Mouse (Mus musculus) left cerebral cortex, adult 2 months (tissue): ENCODE measurements around the gene 1700030K09Rik. TPM values are rescaled to one million over a fixed set of nuclear protein-coding genes. Genes with fewer than 3 reads are reported as not detected.

Source experiments
- DNase-seq, 2 experiments: peaks; one replicate each; pipeline ENCODE4 v3.0.0; 2021 to 2022; ENCODE audit warnings: low spot score in 2 of 2, mixed read lengths in 1 of 2; ENCODE audit errors: extremely low spot score in 1 of 2
- H3K27ac ChIP-seq: fragments of 200-600 bp; 2 replicates; pipeline ENCODE4 v1.8.1; 2022
- H3K4me3 ChIP-seq: fragments of 200-600 bp; 2 replicates; pipeline ENCODE4 v1.8.1; 2022
- CTCF ChIP-seq: fragments of 200-600 bp; IDR thresholded peaks from 2 replicates; pipeline ENCODE4 v1.8.1; 2022; ENCODE audit warnings: antibody characterized with exemption, mild to moderate bottlenecking, moderate library complexity
- intact Hi-C: fragments of 180-260 bp; cut with DNase I; formaldehyde crosslinking; loops from one replicate; pipeline ENCODE4 v1.15.1; 2025
- total RNA-seq, 2 experiments: library from RNA; stranded (reverse); gene quantifications; 2 replicates each; pipeline ENCODE4 v1.2.3; 2021

1700030K09Rik gene
- total RNA-seq, 2 experiments from 2014 or later: 14.8 to 15.6 TPM

DNA sequence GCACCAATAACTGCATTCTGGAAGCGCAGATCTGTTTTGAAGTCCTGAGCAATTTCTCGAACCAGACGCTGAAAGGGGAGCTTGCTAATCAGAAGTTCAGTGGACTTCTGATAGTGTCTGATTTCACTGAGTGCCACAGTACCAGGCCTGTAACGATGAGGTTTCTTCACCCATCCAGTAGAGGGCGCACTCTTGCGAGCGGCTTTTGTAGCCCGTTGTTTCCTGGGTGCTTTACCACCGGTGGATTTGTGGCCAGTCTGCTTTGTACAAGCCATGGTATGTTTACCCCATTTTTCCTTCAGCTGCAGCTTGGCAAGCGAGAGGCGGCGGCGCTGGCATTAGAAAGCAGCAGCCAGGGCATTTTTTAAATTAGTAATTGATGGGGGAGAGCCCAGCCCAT lies 14.0 kb upstream of the 1700030K09Rik start:
- H3K27ac ChIP-seq: no peak overlapping the region
- peak; percentile 54 for TF ChIP-seq CTCF
- no peak for DNase-seq
- no peak overlapping the region for H3K4me3 ChIP-seq
- intact Hi-C loops: no loop called here

DNA sequence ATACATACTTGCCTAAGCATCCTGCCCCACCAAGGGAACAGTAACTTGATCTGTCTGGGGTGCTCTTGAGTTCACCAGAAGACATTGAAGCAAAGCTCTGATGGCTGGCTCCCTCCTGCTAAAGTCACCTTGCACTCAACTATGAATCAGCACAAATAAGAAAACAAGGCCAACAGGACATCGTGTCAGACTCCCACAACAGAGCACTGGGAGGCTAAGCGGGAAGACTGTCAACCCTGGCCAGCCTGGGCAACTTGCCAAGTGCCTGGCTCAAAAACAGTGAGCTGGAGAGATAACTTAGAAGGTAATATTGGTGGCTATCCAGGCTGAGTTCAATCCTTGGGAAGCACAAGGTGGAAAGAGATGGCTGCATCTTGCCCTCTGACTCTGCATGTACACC lies 8.7 kb upstream of the 1700030K09Rik start:
- Histone ChIP-seq H3K27ac (no peak overlapping the region), H3K4me3 (no peak overlapping the region)
- intact Hi-C loops: no loop called here
- no peak for DNase-seq
- no peak for TF ChIP-seq CTCF

DNA sequence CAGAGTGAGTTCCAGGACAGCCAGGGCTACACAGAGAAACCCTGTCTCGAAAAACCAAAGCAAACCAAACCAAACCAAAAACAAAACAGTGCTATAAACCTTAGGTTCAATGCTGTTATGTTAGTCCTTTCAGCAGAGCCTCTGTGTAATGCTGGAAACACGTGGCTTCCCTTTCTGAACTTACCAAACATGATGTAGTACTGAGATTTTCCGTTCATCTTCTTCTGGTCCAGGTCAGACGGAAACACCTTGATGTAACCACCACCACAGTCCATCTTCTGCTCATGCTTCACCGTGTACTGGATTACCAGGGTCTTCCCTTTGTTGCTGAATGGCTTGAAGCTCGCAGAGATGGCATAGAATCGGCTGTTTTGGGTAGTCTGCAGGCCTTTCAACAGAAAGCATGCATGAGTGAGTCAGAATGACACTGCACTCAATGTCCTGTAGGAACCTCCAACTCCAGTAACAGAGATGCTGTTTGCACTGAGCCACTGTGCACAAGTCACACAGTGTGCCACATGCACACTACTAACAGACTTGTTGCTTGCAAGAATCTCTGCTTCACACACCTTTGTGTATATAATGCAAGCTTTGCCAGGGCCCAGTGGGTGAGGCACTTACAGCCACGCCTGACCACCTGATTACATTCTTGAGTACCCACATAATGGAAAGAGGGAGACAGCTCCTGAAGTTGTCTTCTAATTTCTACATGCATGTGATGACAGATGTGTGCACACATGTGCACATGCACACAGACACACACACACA lies 5.2 kb upstream of the 1700030K09Rik start:
- TF ChIP-seq CTCF: no peak
- H3K27ac ChIP-seq: no peak overlapping the region
- intact Hi-C loops: no loop called here
- no peak for DNase-seq
- no peak overlapping the region for H3K4me3 ChIP-seq

DNA sequence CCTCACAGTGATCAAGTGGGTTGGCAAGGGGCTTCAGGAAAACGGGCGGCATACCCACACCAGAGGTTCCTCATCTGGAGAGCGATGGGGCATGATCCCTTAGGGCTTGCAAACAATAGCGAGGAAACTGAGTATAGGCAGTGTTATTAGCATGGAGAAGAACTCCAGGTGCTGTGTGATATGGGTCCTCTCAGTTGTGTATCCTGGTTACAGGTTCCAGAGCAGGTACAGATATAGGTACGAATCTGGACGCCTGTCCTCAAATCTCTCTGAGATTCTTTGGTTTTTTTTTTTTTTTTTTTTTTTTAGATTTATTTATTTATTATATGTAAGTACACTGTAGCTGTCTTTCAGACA lies 292 bp downstream of the 1700030K09Rik start:
- TF ChIP-seq CTCF: no peak
- H3K27ac ChIP-seq: peak overlapping the region; percentile 70
- peak overlapping the region; percentile 56 for H3K4me3 ChIP-seq
- DNase-seq: no peak
- intact Hi-C loops: no loop called here

DNA sequence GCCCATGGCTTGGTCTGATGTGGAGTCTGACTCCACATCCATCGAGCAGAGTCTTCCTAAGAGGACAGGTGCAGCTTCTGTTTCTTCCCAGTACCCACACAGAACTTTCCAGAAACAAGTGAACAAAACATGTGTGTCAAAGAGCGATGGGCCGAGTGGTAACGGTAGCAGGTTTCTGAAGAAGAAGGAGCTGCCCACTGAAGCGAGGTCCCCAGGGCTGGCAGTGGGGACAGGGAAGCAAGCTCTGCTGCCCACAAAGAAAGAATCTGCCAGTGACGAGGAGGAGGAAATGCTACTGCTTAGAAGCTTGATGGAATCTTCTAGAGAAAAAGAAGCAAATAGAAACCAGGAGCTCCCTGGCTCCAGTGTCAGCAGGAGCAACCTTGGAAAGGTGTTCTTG lies 1.4 kb downstream of the 1700030K09Rik start:
- intact Hi-C loops: no loop called here
- no peak for DNase-seq
- H3K27ac ChIP-seq: no peak overlapping the region
- TF ChIP-seq CTCF: no peak
- no peak overlapping the region for H3K4me3 ChIP-seq

DNA sequence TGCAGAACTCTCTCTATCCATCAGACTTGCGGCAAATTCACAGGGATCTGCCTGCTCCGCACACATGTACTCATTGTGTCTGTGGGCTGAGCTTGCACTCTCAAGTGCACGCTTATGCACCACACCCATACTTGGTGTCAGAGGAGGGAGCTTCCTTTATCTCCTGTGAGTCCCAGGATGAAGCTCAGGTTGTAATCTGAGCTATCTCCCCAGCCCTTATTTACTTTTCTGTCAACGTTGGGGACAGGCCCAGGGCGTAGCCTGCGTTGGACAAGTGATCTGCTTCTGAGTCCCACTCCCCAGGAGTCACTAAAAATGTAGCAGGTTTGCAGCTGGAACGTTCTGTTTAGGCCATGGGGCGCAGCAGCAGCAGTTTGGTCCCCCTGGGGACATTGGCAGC lies 7.8 kb downstream of the 1700030K09Rik start:
- intact Hi-C loops: no loop called here
- no peak for TF ChIP-seq CTCF
- H3K27ac ChIP-seq: no peak overlapping the region
- DNase-seq: no peak
- H3K4me3 ChIP-seq: no peak overlapping the region

DNA sequence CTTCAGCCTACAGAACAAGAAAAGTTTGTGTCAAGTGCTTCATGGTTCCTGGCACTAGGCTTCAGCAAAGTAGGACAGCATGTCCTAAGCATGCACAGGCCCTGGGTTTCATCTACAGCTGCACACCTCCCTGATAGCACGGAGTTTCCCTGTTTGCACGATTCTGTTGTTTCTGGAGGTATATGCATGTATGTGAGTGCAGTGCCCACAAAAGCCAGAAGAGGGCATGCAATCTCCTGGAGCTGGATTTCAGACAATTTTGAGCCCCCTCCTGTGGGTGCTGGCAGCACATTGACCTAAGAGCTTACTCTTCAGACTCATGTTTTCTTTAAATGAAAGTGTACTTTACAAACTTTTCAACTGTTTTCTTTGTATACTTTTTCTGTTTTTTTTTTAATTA lies 10.2 kb downstream of the 1700030K09Rik start:
- no peak; the same call in 1 of the 2 replicates for TF ChIP-seq CTCF
- Histone ChIP-seq H3K4me3 (no peak overlapping the region), H3K27ac (no peak overlapping the region)
- DNase-seq: no peak
- intact Hi-C loops: no loop called here

DNA sequence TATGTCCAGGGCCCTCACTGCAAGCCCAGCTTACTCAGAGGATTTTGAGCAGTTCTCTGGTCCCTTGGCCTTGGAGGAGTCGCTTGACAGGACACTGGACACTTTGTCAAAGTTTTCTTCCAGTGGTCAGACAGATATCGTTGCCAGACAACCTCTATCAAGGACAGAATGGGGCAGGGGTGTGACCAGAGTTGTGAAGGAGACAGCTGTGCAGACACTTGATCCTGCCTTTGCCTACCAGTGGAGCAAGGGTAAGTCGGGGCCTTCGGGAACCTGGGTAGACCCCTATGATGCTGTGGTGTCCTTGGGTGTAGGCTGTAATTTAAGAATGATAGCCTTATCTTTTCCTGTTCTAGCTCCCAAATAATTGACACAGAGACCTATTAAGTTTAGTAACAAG lies 11.6 kb downstream of the 1700030K09Rik start:
- TF ChIP-seq CTCF: no peak
- Histone ChIP-seq H3K27ac (no peak overlapping the region), H3K4me3 (no peak overlapping the region)
- no peak for DNase-seq
- intact Hi-C loops: no loop called here

DNA sequence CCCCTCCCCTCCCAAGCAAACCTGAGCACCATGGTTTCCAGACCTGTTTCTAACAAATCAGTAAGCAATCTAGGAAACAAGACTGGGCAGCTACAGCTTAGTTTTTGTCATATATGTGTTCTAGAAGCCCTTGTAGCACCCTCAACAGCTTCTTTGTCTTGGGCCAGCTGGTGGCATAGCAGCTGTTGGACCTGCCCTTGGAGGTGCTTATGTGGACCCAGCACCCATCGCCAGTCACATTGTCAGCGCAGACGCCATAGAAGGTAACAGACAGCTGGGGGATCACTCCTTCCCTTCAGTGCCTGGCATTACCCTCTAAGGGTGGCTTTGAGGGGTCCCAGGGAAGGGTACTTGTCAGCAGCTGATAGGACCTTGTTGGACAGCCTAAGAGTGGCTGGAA lies 14.1 kb downstream of the 1700030K09Rik start:
- no peak for TF ChIP-seq CTCF

DNA sequence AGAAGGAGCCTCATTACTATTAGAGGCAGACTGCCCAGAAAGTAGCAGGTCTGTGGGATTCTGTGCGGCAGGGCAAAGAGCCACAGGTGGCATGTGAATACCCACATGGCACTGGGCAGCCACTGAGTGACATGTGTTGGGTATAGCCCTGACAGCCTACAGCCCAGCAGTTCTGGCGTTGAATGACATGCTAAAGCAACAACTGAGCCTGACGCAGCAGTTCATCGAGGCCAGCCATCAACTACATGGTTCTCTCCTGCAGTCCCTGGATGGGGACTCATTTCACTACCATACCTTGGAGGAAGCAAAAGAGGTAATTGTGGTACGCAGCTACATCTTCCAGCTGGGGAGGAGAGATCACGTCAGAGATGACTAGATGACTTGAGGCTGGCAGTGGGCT lies 14.8 kb downstream of the 1700030K09Rik start:
- Histone ChIP-seq H3K27ac (no peak overlapping the region), H3K4me3 (no peak overlapping the region)
- no peak for DNase-seq
- intact Hi-C loops: no loop called here
- TF ChIP-seq CTCF: no peak

More for the DNA sequence above, 14.1 kb downstream of the 1700030K09Rik start:
- intact Hi-C loops: no loop called here
- H3K27ac ChIP-seq: no peak overlapping the region
- no peak overlapping the region for H3K4me3 ChIP-seq
- DNase-seq: no peak

DNA sequence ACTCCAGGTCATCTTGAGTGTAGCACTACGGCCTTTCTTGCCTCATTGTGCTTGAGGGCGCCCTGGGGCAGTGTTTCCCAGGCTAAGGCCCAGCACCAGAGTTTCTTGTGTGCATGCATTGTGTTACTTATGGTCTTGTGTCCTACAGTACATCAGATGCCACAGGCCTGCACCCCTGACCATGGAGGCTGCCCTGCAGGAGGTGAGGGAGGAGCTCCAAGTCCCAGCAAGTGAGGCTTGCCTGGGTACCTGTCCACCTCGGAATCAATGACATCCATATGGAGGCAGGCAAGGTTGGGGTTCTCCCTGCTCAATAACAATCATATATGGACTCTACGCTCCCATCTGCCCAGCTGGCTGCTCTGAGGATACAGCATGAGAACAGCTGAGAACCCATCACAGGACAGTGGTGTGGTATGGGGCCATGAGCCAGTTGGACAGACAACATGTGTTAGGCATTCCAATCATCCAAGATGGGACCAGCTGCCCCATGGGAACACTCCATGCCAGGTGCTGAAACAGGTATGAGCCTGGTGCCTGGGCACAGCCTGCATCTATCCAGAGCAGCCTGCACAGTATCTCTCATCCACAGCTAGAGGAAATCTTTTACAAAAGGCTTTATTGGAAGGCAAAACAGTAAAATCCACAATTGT lies 16.3 kb downstream of the 1700030K09Rik start:
- intact Hi-C loops: no loop called here
- no peak for DNase-seq

DNA sequence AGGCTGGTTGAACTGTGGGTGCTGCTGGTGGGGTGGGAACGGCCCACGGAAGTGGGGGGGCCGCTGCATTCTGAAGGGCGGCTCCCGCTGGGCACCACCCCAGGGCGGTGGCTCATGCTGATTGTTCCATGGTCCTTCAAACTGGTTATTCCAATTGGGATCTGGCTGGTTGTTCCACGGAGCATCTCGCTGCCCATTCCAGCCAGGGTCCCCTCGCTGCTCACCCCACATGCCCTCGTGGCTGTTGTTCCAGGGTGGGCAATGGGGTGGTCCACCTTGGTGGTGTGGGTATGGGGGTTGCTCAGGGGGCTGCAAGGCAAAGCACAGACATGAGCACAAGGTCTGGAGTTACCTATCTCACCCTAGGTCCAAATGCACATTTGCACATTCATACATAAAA lies 20.5 kb downstream of the 1700030K09Rik start:
- no peak overlapping the region for H3K27ac ChIP-seq
- DNase-seq: no peak
- TF ChIP-seq CTCF: no peak
- intact Hi-C loops: no loop called here
- no peak overlapping the region for H3K4me3 ChIP-seq

More for the DNA sequence above, 16.3 kb downstream of the 1700030K09Rik start:
- H3K27ac ChIP-seq: no peak overlapping the region
- no peak overlapping the region for H3K4me3 ChIP-seq
- no peak for TF ChIP-seq CTCF

DNA sequence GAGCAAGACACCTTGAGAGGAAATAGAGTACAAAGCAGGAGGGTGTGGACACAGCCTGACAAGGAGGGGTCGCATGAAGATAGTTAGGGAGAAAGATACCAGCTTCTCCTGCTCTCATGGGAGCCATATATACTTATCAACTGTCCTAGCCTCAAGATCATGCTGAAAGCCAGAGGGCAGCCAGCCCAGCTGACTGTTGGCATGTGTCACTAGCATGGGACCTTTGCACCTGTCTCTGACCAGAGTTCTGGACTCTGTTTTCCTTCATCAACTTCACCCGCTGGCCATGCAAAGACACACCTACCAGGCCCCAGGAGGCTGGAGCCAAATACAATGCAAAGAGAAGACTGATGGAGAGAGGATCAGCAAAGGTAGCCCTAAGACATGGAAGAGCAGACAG lies 25.6 kb downstream of the 1700030K09Rik start:
- TF ChIP-seq CTCF: no peak
- DNase-seq: no peak
- no peak overlapping the region for H3K27ac ChIP-seq
- H3K4me3 ChIP-seq: no peak overlapping the region
- intact Hi-C loops: no loop called here
